Mouse (Mus musculus): ENCODE results near the gene Tfap2b.

GRCm38 (mm10) chr1:19208641-19209358, at the start of gene Tfap2b:
- TF ChIP-seq CTCF (IDR thresholded peaks at IDR 0.05; ENCODE audit: borderline replicate concordance, control insufficient read depth, extremely low read depth, insufficient read depth, low read length, poor library complexity) = no peak
- TF ChIP-seq POLR2A (IDR thresholded peaks at IDR 0.05; ENCODE audit: control insufficient read depth, extremely low read depth, insufficient read depth, low read length, poor library complexity) = no peak

Measured in thymus, adult 2 months (tissue).